Mouse (Mus musculus) gonadal fat pad, adult 2 months (tissue): ENCODE results near the gene Gapdh. TPM values are rescaled to one million over a fixed set of nuclear protein-coding genes. Genes with fewer than 3 reads are reported as not detected.

Experiments used
- DNase-seq: peaks from one replicate; pipeline ENCODE4 v3.0.0-alpha.2; 2012; ENCODE audit warnings: low read depth
- polyA plus RNA-seq: library from polyadenylated mRNA; depleted of rRNA; stranded (reverse); fragments of >200 nt; gene quantifications from 2 replicates; pipeline ENCODE4 v1.2.3, GENCODE M21; 2012

Gapdh gene
- polyA plus RNA-seq, 1 experiment, result 3,359 TPM

GRCm38 (mm10) chr6:125149569-125149950 is 16.7 kb downstream of the Gapdh start:
- no peak for DNase-seq

DNA sequence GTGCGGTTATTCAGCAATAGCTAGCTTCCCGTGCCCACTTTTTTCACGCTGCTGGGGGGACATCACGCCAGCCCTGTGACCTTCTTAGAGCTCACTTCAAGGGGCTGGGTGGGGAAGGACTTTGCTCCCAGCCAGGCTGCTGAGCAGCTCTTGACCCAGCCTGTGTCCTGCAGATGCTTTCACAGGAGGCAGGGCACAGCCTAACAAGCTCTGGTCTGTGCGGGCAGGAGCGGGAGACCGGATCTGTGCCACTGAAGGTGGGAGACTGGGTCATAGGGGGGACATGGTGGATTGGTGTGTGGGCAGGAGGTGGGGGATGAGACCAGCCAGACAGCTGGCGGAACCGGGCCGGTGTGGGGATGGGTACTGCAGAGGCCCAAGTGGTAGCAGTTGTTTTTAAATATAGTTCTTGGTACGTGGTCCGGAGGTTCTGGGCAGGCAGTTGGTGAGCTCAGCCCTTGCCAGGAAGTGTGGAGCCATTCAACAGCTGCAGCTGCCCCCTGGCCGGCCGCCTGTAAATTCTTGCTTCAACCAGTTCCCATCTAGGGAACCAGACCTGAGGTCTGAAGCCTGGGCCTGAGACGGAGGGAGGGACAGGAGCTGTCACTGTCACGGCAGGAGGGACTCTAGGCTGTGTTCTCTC is 17.2 kb downstream of the Gapdh start:
- DNase-seq, result no peak

DNA sequence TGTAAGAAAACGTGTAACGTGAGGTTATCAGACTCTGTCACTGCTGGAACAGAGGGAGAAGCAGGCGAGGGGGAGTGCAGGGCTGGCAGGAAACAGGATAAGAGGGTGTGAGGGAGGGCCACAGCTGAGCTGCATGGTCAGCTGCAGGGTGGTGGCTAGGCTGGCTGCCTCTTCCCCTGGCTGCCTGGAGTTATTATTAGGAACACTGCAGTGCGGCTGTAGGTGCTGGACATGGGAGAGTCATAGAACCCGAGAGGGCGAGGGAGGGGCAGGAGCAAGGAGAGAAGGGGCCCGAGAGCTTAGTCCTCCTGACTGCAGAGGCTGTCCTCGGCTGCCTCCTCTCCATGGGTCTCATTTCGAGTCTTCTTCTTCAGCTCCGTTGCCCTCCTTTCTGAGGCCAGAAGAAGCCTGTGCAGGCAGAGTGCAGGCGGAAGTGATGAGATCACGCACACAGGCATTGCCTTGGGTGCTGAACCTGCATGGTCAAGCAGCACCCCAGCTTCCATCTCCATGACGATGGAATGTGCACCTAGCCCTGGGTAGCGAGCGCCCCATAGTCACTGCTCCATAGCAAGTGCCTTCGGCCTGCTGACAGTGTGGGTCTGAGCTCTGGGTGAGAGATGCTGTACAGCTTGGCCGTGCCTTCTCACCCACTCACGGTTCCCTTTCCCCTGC is 17.9 kb downstream of the Gapdh start:
- no peak for DNase-seq

DNA sequence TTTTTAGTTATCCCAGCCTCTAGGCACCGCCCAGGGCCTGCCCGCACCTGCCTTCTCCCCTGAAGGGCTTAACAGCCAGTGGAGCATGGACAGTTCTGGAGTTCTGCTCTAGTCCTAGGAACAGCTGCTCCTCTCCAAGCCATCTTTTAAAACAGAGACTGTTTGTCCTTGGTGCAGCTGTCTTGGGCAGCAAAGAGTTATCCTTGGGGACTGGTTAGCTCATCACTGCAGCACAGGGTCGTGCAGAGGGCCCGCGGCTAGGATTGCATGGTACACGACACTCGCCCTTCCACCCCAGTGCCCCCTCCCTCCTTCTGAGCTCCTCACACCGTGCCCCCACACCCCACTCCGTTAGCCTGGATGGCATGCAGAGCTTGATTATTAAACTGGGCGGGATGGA is 18.9 kb downstream of the Gapdh start:
- DNase-seq, result no peak

DNA sequence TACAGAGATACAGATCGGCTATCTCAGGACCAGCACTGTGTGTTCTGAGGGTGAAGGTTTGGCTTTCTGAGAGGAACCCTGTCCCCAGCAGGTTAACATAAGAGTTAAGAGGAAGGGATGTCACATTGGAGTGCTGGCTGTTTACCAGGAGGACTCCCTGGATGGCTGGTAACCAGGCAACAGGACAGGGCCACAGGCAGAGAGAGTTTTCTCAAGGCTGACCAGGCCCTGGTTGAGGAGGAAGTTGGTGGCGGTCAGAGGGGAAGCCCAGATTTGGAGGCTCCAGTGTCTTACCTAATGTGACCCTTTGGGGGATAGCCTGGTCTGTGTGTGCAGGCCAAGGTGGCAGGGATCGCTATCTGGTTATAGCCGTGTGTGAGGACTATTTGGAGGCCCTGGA is 19.5 kb downstream of the Gapdh start:
- no peak for DNase-seq

DNA sequence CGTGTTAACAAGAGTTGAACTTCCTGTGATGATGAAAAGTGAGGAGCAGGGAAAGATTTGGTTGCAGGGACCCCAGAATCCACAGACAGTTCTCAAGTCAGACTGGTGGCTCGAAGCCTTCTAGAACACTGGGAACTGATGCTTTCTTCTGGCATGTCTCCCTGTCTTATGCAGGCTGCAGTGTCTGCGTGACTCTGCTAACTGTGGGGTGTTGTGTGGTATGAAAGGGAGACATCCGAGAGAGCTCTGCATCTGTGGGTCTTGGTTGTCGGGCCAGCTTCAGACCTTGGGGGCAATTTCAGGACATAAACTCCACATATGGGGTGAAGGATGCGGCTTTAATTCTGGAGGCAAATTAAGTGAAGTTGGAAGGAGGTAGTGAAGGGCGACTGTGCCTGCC is 20.1 kb downstream of the Gapdh start:
- no peak for DNase-seq

GRCm38 (mm10) chr6:125145479-125145951 is 20.8 kb downstream of the Gapdh start:
- DNase-seq, result no peak

DNA sequence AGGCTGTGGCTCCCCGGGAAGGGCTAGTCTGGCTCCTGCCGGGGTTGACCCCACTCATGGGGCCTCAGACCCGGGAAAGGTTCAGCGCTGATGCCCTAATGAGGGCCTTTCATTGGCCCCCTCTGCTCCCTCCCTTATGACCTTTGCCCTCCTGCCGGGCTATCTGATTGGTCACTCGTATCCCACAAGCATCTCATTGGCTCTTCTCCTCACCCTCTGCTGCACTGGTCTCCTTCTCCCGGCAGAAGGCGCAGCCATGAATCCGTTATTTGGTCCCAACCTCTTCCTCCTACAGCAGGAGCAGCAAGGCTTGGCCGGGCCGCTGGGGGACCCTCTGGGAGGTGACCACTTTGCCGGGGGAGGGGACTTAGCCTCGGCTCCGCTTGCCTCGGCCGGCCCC is 21.3 kb downstream of the Gapdh start, which contains the start of gene Iffo1:
Iffo1 (plus strand) TSS at position 241 of the 400 bp plus-strand sequence.
- no peak for DNase-seq

GRCm38 (mm10) chr6:125143904-125144303 is 22.4 kb downstream of the Gapdh start:
- DNase-seq, result no peak

DNA sequence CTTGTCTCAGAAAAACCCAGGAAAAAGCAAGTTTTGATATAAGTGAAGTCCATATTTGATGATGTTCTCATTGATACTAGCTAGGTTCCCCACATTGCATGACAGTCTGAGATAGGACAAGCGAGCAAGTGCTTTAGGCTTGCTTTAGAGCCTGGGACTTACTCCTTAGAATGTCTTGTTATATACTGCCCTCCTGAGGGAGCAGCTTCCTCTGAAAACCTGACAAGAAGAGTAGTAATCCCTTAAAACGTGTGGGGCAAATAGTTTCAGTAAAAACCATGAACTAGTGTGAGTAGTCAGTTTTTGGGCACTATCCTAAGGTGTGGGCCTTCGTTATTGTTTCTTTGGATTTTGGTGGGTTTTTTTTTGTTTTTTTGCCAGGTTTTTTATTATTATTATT is 23.1 kb downstream of the Gapdh start:
- no peak for DNase-seq

- no peak for DNase-seq
Observed at GRCm38 (mm10) chr6:125142436-125142835, 23.8 kb downstream of the Gapdh start.

- no peak for DNase-seq
Observed at GRCm38 (mm10) chr6:125139747-125140146, 26.5 kb downstream of the Gapdh start.

GRCm38 (mm10) chr6:125137002-125137671 is 29.1 kb downstream of the Gapdh start:
- DNase-seq, result no peak

GRCm38 (mm10) chr6:125132470-125132869 is 33.8 kb downstream of the Gapdh start:
- DNase-seq, result no peak

- no peak for DNase-seq
Observed at GRCm38 (mm10) chr6:125131302-125132156, 34.7 kb downstream of the Gapdh start, which contains the start of gene Nop2. Gene Nop2, plus strand, starts transcription at chr6:125131909.

DNA sequence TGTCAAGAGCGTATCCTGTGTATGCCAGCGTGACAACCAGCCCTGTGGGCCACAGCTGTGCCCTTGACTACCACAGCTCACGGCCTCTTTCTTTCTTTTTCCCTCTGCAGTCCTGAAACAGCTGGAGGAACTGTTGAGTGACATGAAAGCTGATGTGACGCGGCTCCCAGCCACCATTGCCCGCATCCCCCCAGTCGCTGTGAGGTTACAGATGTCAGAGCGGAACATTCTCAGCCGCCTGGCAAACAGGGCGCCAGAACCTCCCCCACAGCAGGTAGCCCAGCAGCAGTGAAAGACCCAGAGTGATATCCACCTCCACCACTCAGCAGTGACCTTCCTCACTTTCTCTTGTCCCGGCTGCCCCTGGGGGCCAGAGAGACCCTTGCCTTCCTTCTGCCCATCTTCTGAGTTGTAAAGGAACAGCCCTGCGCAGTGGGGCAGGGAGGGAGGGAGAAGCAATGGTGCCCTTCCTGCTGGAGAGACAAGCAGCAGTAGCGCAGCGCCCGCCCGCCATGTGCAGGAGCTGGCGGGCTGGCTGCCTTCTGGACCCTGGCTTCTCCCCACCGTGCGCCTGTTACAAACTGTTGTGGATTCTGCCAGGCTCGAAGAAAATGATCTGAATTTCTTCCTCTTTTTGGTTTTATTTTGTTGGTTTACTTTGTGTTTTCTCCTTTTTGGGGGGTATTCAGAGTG is 36.4 kb downstream of the Gapdh start:
- DNase-seq, result no peak

- no peak for DNase-seq
Observed at GRCm38 (mm10) chr6:125128724-125129123, 37.5 kb downstream of the Gapdh start.

DNA sequence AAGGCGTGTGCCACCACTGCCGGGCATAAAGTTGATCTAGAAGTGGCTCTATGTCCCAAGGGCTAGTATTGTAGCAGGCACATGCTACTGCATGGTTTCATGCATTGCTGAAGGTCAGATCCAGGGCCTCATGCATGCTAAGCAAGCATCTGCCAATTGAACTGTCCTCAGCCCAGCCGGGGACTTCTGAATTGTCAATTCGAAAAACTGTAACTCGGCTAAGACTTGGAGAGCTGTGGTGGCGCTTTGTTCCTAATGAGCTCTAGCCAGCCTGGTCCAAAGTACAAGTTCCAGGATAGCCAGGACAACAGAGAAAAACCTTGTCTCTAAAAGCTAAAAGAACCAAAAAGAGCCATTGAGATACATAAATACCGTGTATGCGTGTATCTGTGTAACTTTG is 46.9 kb downstream of the Gapdh start:
- no peak for DNase-seq

DNA sequence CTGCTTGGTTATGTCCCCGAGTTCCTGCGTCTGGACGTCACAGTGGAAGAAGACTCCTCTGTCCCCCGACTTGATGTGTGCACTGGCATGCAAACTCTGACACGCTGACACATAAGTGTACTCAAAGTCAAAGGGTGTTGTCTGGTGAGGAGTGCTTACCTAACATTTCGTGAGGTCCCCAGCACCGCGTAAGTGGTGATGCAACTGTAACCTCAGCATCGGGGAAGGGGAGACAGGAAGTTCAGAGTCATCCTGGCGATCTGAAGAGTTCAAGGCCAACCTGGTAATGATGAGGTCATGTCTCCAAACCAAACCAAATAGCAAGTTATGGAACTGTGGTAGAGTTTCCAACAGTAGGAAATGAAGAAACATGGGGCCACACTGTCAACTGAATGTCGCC is 53.7 kb downstream of the Gapdh start:
- DNase-seq, result no peak
